Mouse (Mus musculus) v-Abl transformed pro-B cells (cell line): Measurements from ENCODE around the gene Kif24.

Experiments used
- in situ Hi-C, 2 experiments: fragments of 400-800 bp; cut with MboI; formaldehyde crosslinking; loops; one replicate each; pipeline ENCODE4 v1.15.1; 2025; ENCODE audit not compliant: unreplicated experiment in 2 of 2

The Kif24 gene

GRCm38 (mm10) chr4:41357154-41357553 lies 107.5 kb downstream of the Kif24 start:
- in situ Hi-C loops, result no loop called here

- in situ Hi-C loops, result no loop called here
Observed at GRCm38 (mm10) chr4:41353265-41353664, 111.4 kb downstream of the Kif24 start.

GRCm38 (mm10) chr4:41352758-41353157 lies 111.9 kb downstream of the Kif24 start:
- in situ Hi-C loops, result no loop called here

GRCm38 (mm10) chr4:41349199-41349591 lies 115.5 kb downstream of the Kif24 start:
- in situ Hi-C loops, result loop anchor here in 1 of 2 experiments (5.0 kb wide), 1 partner anchor 47 kb away; no protein-coding TSS in a partner anchor

GRCm38 (mm10) chr4:41348584-41349198 lies 116.0 kb downstream of the Kif24 start, which contains the start of gene Ubap1:
TSS of gene Ubap1 (plus strand) at chr4:41348996.
- in situ Hi-C loops, result loop anchor here in 1 of 2 experiments (5.0 kb wide), 1 partner anchor 46 kb away; no protein-coding TSS in a partner anchor

- in situ Hi-C loops, result loop anchor here in 1 of 2 experiments (5.0 kb wide), 1 partner anchor 46 kb away; no protein-coding TSS in a partner anchor
Observed at GRCm38 (mm10) chr4:41347839-41348238, 116.8 kb downstream of the Kif24 start.

GRCm38 (mm10) chr4:41346011-41346410 lies 118.7 kb downstream of the Kif24 start:
- in situ Hi-C loops, result loop anchor here in 1 of 2 experiments (5.0 kb wide), 1 partner anchor 44 kb away; no protein-coding TSS in a partner anchor

- in situ Hi-C loops, result no loop called here
Observed at GRCm38 (mm10) chr4:41340912-41341550, 123.7 kb downstream of the Kif24 start.
